Mouse (Mus musculus): ENCODE measurements around the gene Birc7.

- TF ChIP-seq CTCF (IDR thresholded peaks at IDR 0.05; ENCODE audit: extremely low read depth, insufficient read length, insufficient replicate concordance, low read depth, low read length) (peak; percentile 97; the same call in 1 of the 2 replicates), POLR2A (IDR thresholded peaks at IDR 0.05; ENCODE audit: low read depth, low read length) (no peak)
Measured at GRCm38 (mm10) chr2:180963956-180964355, 35.1 kb downstream of the Birc7 start.
